Comparison of ENCODE assay signal across 25 mouse cellular contexts in the genomic region with DNA sequence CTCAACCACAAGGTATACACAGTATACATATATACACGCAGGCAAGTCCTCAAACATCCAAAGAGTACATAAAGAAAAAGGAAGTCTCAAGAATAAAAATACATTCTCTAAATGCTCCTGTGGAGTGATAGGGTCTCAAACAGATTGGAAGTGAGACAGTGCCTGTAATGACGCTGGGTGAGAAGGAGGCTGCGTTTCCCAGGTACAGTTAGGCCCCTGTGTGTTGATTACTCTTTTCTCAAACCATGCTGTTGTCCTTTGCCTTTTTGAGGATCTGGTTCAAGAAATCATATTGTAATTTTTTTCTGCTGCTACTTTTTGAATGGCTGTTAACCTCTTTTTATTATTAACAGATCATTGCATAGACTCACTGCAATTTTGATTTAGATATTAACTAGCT. TPM values are rescaled to one million over a fixed set of nuclear protein-coding genes. Genes with fewer than 3 reads are reported as not detected.
DNase-seq lines count a peak whose midpoint lies in the region; ATAC-seq and TF ChIP-seq lines count a peak whose summit lies in the region.
"Had no signal": no experiment of that assay in that cellular context is flagged by ENCODE, and none has a peak within 500 bp of the region (broad histone marks: within the 10 kb centered on the region; RNA-seq: fewer than 3 reads in every experiment).

No protein-coding gene starts in this region.

- H3K4me3 ChIP-seq in kidney, embryonic 16.5 days (ENCODE audit: low read length): no peak overlapping the region
- H3K4me3 ChIP-seq in kidney, embryonic 14.5 days (ENCODE audit: low read length): no peak overlapping the region
- H3K4me3 ChIP-seq in embryonic fibroblast, embryonic 13.5 days (ENCODE audit: insufficient read depth, low read length): no peak overlapping the region
- H3K4me3 ChIP-seq: embryonic facial prominence, embryonic 12.5 days; embryonic facial prominence, embryonic 15.5 days; erythroblast, embryonic 14.5 days; forebrain, embryonic 12.5 days; forebrain, embryonic 15.5 days; hindbrain, embryonic 10.5 days; hindbrain, embryonic 13.5 days had no signal

- 78% methylated on average over 3 of the region's 3 CpGs for WGBS in kidney, embryonic 16.5 days
- 93% methylated on average over 3 of the region's 3 CpGs for WGBS in kidney, embryonic 14.5 days

- H3K27me3 ChIP-seq in kidney, embryonic 16.5 days (ENCODE audit: insufficient read depth, low read length): no peaks in the 10 kb centered on the region
- no peaks in the 10 kb centered on the region for H3K27me3 ChIP-seq in kidney, embryonic 14.5 days (ENCODE audit: control insufficient read depth, insufficient read depth, low read length)
- H3K27me3 ChIP-seq: embryonic facial prominence, embryonic 12.5 days; embryonic facial prominence, embryonic 15.5 days; forebrain, embryonic 12.5 days; forebrain, embryonic 15.5 days; hindbrain, embryonic 13.5 days had no signal

- H3K9ac ChIP-seq in kidney, embryonic 16.5 days (replicated peaks; ENCODE audit: low read length): no peak overlapping the region
- H3K9ac ChIP-seq in kidney, embryonic 14.5 days (ENCODE audit: low read depth, low read length): no peak overlapping the region
- H3K9ac ChIP-seq: embryonic facial prominence, embryonic 12.5 days; embryonic facial prominence, embryonic 15.5 days; forebrain, embryonic 12.5 days; forebrain, embryonic 15.5 days; hindbrain, embryonic 13.5 days had no signal

- no peak for TF ChIP-seq POLR2A in embryonic fibroblast, embryonic 13.5 days (IDR thresholded peaks at IDR 0.05; ENCODE audit: low read depth, low read length)

- H3K4me1 ChIP-seq in kidney, embryonic 16.5 days (ENCODE audit: insufficient read depth, low read length): peaks cover 12% of the 10 kb centered on the region
- H3K4me1 ChIP-seq in kidney, embryonic 14.5 days (ENCODE audit: control insufficient read depth, insufficient read depth, low read length): peaks cover 4% of the 10 kb centered on the region
- H3K4me1 ChIP-seq in embryonic fibroblast, embryonic 13.5 days (ENCODE audit: control insufficient read depth, insufficient read depth, low read length): peaks cover 12% of the 10 kb centered on the region

- no peak for TF ChIP-seq CTCF in embryonic fibroblast, embryonic 13.5 days (IDR thresholded peaks at IDR 0.05; ENCODE audit: borderline replicate concordance, insufficient read depth, low read length)

- H3K27ac ChIP-seq in kidney, embryonic 16.5 days (ENCODE audit: low read length): peak overlapping the region; percentile 64; the same call in 1 of the 2 replicates
- no peak overlapping the region; the same call in 1 of the 2 replicates for H3K27ac ChIP-seq in kidney, embryonic 14.5 days (ENCODE audit: low read depth, low read length)
- H3K27ac ChIP-seq in embryonic fibroblast, embryonic 13.5 days (ENCODE audit: insufficient read depth, low read length): peak overlapping the region; percentile 100
- H3K27ac ChIP-seq: embryonic facial prominence, embryonic 12.5 days; embryonic facial prominence, embryonic 15.5 days; forebrain, embryonic 12.5 days; forebrain, embryonic 15.5 days; hindbrain, embryonic 10.5 days; hindbrain, embryonic 13.5 days had no signal

- intact Hi-C loops in heart, postnatal 14 days (cut with DNase I): loop anchor here (5.0 kb wide), 1 partner anchor 37 kb away; no protein-coding TSS in a partner anchor

- H3K9me3 ChIP-seq in kidney, embryonic 16.5 days (ENCODE audit: low read length): no peaks in the 10 kb centered on the region
- H3K9me3 ChIP-seq in kidney, embryonic 14.5 days (ENCODE audit: control insufficient read depth, low read length): no peaks in the 10 kb centered on the region
- H3K9me3 ChIP-seq: embryonic facial prominence, embryonic 12.5 days; embryonic facial prominence, embryonic 15.5 days; forebrain, embryonic 12.5 days; forebrain, embryonic 15.5 days; G1E; hindbrain, embryonic 10.5 days; hindbrain, embryonic 13.5 days had no signal

- no peak for ATAC-seq in kidney, embryonic 16.5 days (ENCODE audit: low FRiP score, low TSS enrichment)
- ATAC-seq in kidney, embryonic 14.5 days (ENCODE audit: low FRiP score, low TSS enrichment): no peak
- ATAC-seq: forebrain, embryonic 15.5 days; hindbrain, embryonic 16.5 days had no signal

- peak; percentile 51 for DNase-seq in heart, adult 11 months
- no peak for DNase-seq in heart, postnatal 14 days
- no peak for DNase-seq in right cerebral cortex, postnatal 14 days
- DNase-seq: adrenal gland, adult 2 months; adrenal gland, postnatal 14 days; cerebellum, adult 11 months; cerebellum, adult 2 months; cerebellum, adult 9-11 months; cerebellum, postnatal 25 days; gastrocnemius, postnatal 10 days; gastrocnemius, postnatal 36 days; heart, postnatal 36 days had no signal

- H3K4me2 ChIP-seq in kidney, embryonic 16.5 days (replicated peaks; ENCODE audit: low read depth, low read length): no peak overlapping the region
- no peak overlapping the region for H3K4me2 ChIP-seq in kidney, embryonic 14.5 days (replicated peaks; ENCODE audit: low read depth, low read length)
- H3K4me2 ChIP-seq: embryonic facial prominence, embryonic 12.5 days; embryonic facial prominence, embryonic 15.5 days; forebrain, embryonic 12.5 days; forebrain, embryonic 15.5 days; heart, embryonic 11.5 days; hindbrain, embryonic 13.5 days had no signal

- peaks cover 35% of the 10 kb centered on the region for H3K36me3 ChIP-seq in kidney, embryonic 16.5 days (ENCODE audit: insufficient read depth, low read length)
- H3K36me3 ChIP-seq in kidney, embryonic 14.5 days (ENCODE audit: control insufficient read depth, insufficient read depth, low read length): peaks cover 81% of the 10 kb centered on the region

RNA-seq across cellular contexts. Expression of gene Ptrh2, which starts 6.6 kb away (rescaled TPM):
- 1 to 10 TPM; 7.0 to 7.2 TPM for total RNA-seq in heart, postnatal 14 days (2021)
- polyA plus RNA-seq in kidney, embryonic 16.5 days (2015; fragmentation: Nextera tagmentation; extraction: Ambion mirVana): 33.1 and 35.6 TPM in 2 replicates
- 38.6 and 41.1 TPM in 2 replicates for polyA plus RNA-seq in kidney, embryonic 14.5 days (2014; fragmentation: Nextera tagmentation; extraction: Ambion mirVana)
- 18.3 and 19.1 TPM in 2 replicates for polyA plus RNA-seq in embryonic fibroblast, embryonic 13.5 days (2011; ENCODE audit: insufficient read length, low read depth, missing spikeins)

RNA-seq across cellular contexts. Expression of gene Vmp1, which starts 6.7 kb away (rescaled TPM):
- 10 to 100 TPM; 55.3 to 59.2 TPM for total RNA-seq in heart, postnatal 14 days (2021)
- 172 and 173 TPM in 2 replicates for polyA plus RNA-seq in kidney, embryonic 16.5 days (2015; fragmentation: Nextera tagmentation; extraction: Ambion mirVana)
- polyA plus RNA-seq in kidney, embryonic 14.5 days (2014; fragmentation: Nextera tagmentation; extraction: Ambion mirVana): 139 and 141 TPM in 2 replicates
- polyA plus RNA-seq in embryonic fibroblast, embryonic 13.5 days (2011; ENCODE audit: insufficient read length, low read depth, missing spikeins): 525 and 577 TPM in 2 replicates
